8 mouse cellular contexts compared by ENCODE assay signal in genomic region chr16:21793875-21794696, GRCm38 (mm10). TPM values are rescaled to one million over a fixed set of nuclear protein-coding genes. Genes with fewer than 3 reads are reported as not detected.
A peak's percentile ranks its signal among the peaks of the same experiment; 100 is the strongest.
DNase-seq lines count a peak whose midpoint lies in the region; TF ChIP-seq lines count a peak whose summit lies in the region.

Gene Map3k13, plus strand, starts transcription at chr16:21794346.

- H3K4me1 ChIP-seq in megakaryocyte, embryonic 14.5 days: peaks cover 40% of the 10 kb centered on the region

- peaks cover 22% of the 10 kb centered on the region for H3K36me3 ChIP-seq in megakaryocyte, embryonic 14.5 days (replicated peaks; ENCODE audit: low read length)

- H3K9me3 ChIP-seq in megakaryocyte, embryonic 14.5 days: no peaks in the 10 kb centered on the region

- peak within 1 kb of the TSS; percentile 99 for H3K27ac ChIP-seq in gastrocnemius, adult 2 months

- intact Hi-C loops in gastrocnemius, adult 2 months (cut with DNase I): no loop called here

- peak within 1 kb of the TSS; percentile 96 for H3K4me3 ChIP-seq in gastrocnemius, adult 2 months
- peak within 1 kb of the TSS; percentile 100 for H3K4me3 ChIP-seq in megakaryocyte, embryonic 14.5 days (replicated peaks)

- TF ChIP-seq CTCF in gastrocnemius, adult 2 months (IDR thresholded peaks at IDR 0.05): no peak

- H3K27me3 ChIP-seq in megakaryocyte, embryonic 14.5 days (replicated peaks): no peaks in the 10 kb centered on the region

- DNase-seq in WW6 (ENCODE audit: low read depth, low spot score): peak; percentile 70
- peak; percentile 78 to 93 for DNase-seq in cerebellum, postnatal 4 days (ENCODE audit: low spot score in 2 of 2)
- DNase-seq in gastrocnemius, adult 2 months: peak; percentile 97
- DNase-seq in hindlimb bud, embryonic 11.5 days (ENCODE audit: extremely low spot score, low read depth, low spot score): peak; percentile 87
- DNase-seq in left cerebral cortex, adult 8-10 months (ENCODE audit: low spot score in 2 of 2): peak; percentile 89 to 93
- peak; percentile 97 to 98 for DNase-seq in right cerebral cortex, postnatal 10 days (ENCODE audit: low spot score in 2 of 2)
- peak; percentile 93 for DNase-seq in urinary bladder, postnatal 25 days (ENCODE audit: low spot score)

RNA-seq across cellular contexts. Expression of gene Map3k13, which starts in this region (rescaled TPM):
- total RNA-seq in gastrocnemius, adult 2 months (2021): under 1 TPM; 0.70 to 0.74 TPM
- total RNA-seq in left cerebral cortex, adult 8-10 months (2022): 10 to 100 TPM; 13.6 to 17.6 (median 15.8) TPM
- 0.03 TPM in 1 of 2 replicates, not detected in the other for polyA plus RNA-seq in megakaryocyte, embryonic 14.5 days (2012; ENCODE audit: insufficient read depth, low replicate concordance)

Comparison
In these comparisons a context has a peak if more than half of its experiments do, and no peak if none do; other contexts are left out.
1. Peak in every context shown above with its lines: DNase-seq, H3K4me3 ChIP-seq and H3K27ac ChIP-seq.
2. RNA of gene Map3k13 (total RNA-seq): 13.6 to 17.6 TPM in left cerebral cortex, adult 8-10 months; 0.70 to 0.74 TPM in gastrocnemius, adult 2 months; every median in the first group is over 4 times any median in the second.
3. Peak in DNase-seq, H3K4me3 ChIP-seq and H3K27ac ChIP-seq in gastrocnemius, adult 2 months; RNA of the gene not detected or under 1 TPM.